Mouse (Mus musculus) forebrain, embryonic 10.5 days (tissue): ENCODE measurements at regions not wholly inside any gene's neighbourhood (a gene's known extent, or its start where the extent isn't known, plus 50 kb on each side); places are given as distances from the start of the nearest gene placed in this dataset.

ENCODE experiments used
- DNase-seq: peaks from one replicate; pipeline ENCODE4 v3.0.0-alpha.2; 2017; ENCODE audit warnings: low spot score; ENCODE audit errors: extremely low spot score
- H3K27ac ChIP-seq: fragments of 300-500 bp; sonication (generic); 2 replicates; pipeline ENCODE4 v1.5.1; 2016; ENCODE audit warnings: mild to moderate bottlenecking
- H3K27me3 ChIP-seq: fragments of 300-500 bp; sonication (generic); 2 replicates; pipeline ENCODE4 v1.6.1; 2016; ENCODE audit warnings: mild to moderate bottlenecking; ENCODE audit not compliant: poor library complexity, severe bottlenecking
- H3K36me3 ChIP-seq: fragments of 300-500 bp; sonication (generic); replicated peaks from 2 replicates; pipeline ENCODE4 v1.6.1; 2016; ENCODE audit warnings: mild to moderate bottlenecking, moderate library complexity
- H3K4me1 ChIP-seq: fragments of 300-500 bp; sonication (generic); 2 replicates; pipeline ENCODE4 v1.6.1; 2016
- H3K4me3 ChIP-seq: fragments of 300-500 bp; sonication (generic); 2 replicates; pipeline ENCODE4 v1.5.1; 2016; ENCODE audit warnings: mild to moderate bottlenecking, moderate library complexity
- H3K9me3 ChIP-seq: fragments of 300-500 bp; sonication (generic); 2 replicates; pipeline ENCODE4 v1.6.1; 2016; ENCODE audit warnings: mild to moderate bottlenecking, moderate library complexity
- WGBS: fragments of 180-500 bp; shearing (Covaris S2); methylation state at CpG from one replicate; pipeline ENCODE4 v1.1.7; 2016; 5-methylcytosine and 5-hydroxymethylcytosine counted together

- H3K4me3 ChIP-seq: no peak overlapping the region
- 98% methylated on average over 1 of the region's 1 CpGs for WGBS
Observed at GRCm38 (mm10) chr16:70259364-70259763, 54.4 kb upstream of the Gbe1 start.

DNA sequence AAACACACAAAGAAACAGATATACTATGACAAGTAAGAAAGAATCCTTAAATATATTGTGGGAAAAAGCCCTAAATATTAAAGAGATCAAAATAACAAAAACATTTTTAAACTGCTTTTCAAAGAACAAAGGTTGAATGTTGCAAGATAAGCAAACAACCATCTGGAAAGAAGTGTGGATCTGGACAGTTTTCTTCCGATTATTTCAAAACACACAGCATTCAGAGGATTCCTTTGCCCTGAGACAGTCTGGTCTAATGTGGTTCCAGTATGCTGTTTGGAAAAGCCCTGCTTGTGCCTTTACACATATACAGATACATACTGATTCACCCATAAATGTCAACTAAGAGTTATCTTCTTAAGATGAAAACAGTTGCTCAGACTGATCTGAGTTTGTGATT is 53.6 kb upstream of the Gbe1 start:
- Histone ChIP-seq H3K4me3 (no peak overlapping the region), H3K4me1 (no peaks in the 10 kb centered on the region), H3K27ac (no peak overlapping the region), H3K27me3 (no peaks in the 10 kb centered on the region), H3K9me3 (no peaks in the 10 kb centered on the region), H3K36me3 (no peaks in the 10 kb centered on the region)
- DNase-seq: no peak
- WGBS: 90% methylated on average over 1 of the region's 1 CpGs

More at GRCm38 (mm10) chr16:70259364-70259763, 54.4 kb upstream of the Gbe1 start:
- no peaks in the 10 kb centered on the region for H3K4me1 ChIP-seq
- H3K27ac ChIP-seq: no peak overlapping the region
- H3K9me3 ChIP-seq: no peaks in the 10 kb centered on the region
- DNase-seq: no peak
- H3K36me3 ChIP-seq: no peaks in the 10 kb centered on the region
- H3K27me3 ChIP-seq: no peaks in the 10 kb centered on the region
